Mouse (Mus musculus) Patski (cell line): ENCODE results near the gene Dpp10. TPM values are rescaled to one million over a fixed set of nuclear protein-coding genes. Genes with fewer than 3 reads are reported as not detected.

ENCODE experiments used
- ATAC-seq: fragments of 100-300 bp; one replicate; pipeline ENCODE4 v1.8.0; 2021
- CTCF ChIA-PET: fragments of 350-600 bp; sonication (Branson Sonifier 250); formaldehyde crosslinking; loops from one replicate; lab custom pipeline; 2022; ENCODE audit warnings: inconsistent platforms; lab: Charles Lee
- POLR2A ChIA-PET: fragments of 350-600 bp; sonication (Branson Sonifier 250); formaldehyde crosslinking; loops from one replicate; lab custom pipeline; 2022; ENCODE audit warnings: antibody characterized with exemption, inconsistent platforms; lab: Charles Lee
- DNase-seq: peaks from one replicate; pipeline ENCODE4 v3.0.0-alpha.2; 2011; ENCODE audit warnings: low read depth, low spot score
- H3K27me3 ChIP-seq: fragments of 371-371 bp; one replicate; pipeline ENCODE4 v1.5.1; 2021
- CTCF ChIP-seq: fragments of 100-300 bp; IDR thresholded peaks from one replicate; pipeline ENCODE4 v1.5.1; 2021
- in situ Hi-C: fragments of 300-500 bp; cut with MboI; formaldehyde crosslinking; loops from 3 replicates; pipeline ENCODE4 v1.11.1; 2018; ENCODE audit warnings: low pct_unique_long_range_greater_than_20kb, mixed read lengths
- polyA plus RNA-seq: library from polyadenylated mRNA; unstranded; gene quantifications from one replicate; pipeline ENCODE4 v1.2.3, GENCODE M21; 2021

The Dpp10 gene
- polyA plus RNA-seq, 1 experiment from 2014 or later, result under 0.01 TPM

DNA sequence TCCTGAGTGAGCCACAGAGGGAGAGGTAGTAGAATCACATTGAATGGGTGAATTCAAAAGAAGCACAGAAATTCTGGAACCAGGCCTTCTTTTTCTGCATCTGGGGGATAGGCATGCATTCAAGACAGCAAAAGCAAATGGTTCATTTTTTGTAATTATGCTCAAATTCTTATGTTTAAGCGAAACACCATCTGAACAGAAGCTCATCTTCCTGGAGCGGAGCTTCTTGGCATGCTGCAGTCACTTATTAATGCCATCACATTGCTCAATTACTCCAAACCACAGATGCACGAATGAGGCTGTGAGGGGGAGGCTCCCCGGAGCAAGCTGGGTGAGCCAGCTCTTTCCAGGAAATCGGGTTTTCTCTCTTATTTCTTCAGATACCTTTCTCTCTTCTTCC, 142.7 kb downstream of the Dpp10 start:
- ChIA-PET CTCF (no interaction called here), POLR2A (no interaction called here)
- H3K27me3 ChIP-seq, result no peaks in the 10 kb centered on the region
- ATAC-seq (no peak), DNase-seq (no peak)
- in situ Hi-C loops, result no loop called here
- TF ChIP-seq CTCF, result no peak

DNA sequence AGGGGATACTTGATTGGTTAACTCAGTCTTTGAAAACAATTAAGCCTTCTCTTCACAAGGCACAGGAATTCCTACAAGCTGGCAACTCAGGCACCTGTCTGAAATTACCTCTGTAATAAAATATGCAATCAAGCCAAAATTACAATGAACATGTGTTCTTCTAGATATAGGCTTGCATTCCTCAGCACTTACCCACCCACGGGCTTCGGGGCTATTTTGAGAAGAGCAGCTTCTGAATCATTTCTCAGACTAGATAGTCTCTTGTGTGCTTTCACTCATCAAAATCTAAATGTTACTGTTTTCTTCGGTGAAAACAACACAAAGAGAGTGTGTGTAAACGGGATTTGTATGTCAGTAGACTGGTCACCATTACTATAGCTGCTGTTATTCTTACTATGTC, 144.1 kb downstream of the Dpp10 start:
- no peaks in the 10 kb centered on the region for H3K27me3 ChIP-seq
- no peak for DNase-seq
- ChIA-PET CTCF (no interaction called here), POLR2A (no interaction called here)
- no peak for TF ChIP-seq CTCF
- in situ Hi-C loops, result no loop called here
- ATAC-seq, result no peak

DNA sequence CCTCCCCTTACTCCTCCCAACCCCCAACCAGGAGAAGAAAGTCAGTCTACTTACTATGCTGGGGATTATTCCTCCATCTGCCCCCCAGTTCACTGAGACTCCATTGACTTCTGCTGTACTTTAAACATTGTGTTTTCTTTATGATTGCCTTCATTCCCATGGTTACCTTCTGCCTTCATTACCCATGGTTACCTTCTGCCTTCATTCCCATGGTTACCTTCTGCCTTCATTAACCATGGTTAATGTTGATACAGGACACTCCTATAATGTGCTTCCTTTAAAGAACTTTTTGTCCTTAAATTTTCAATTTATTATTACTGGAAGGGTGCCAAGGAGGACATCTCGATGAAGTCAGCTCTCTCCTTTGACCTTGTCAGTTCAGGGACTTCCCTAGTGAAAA, 158.1 kb downstream of the Dpp10 start:
- CTCF ChIA-PET, result no interaction called here
- in situ Hi-C loops, result no loop called here
- POLR2A ChIA-PET, result no interaction called here
- ATAC-seq (no peak), DNase-seq (no peak)
- no peak for TF ChIP-seq CTCF
- no peaks in the 10 kb centered on the region for H3K27me3 ChIP-seq

DNA sequence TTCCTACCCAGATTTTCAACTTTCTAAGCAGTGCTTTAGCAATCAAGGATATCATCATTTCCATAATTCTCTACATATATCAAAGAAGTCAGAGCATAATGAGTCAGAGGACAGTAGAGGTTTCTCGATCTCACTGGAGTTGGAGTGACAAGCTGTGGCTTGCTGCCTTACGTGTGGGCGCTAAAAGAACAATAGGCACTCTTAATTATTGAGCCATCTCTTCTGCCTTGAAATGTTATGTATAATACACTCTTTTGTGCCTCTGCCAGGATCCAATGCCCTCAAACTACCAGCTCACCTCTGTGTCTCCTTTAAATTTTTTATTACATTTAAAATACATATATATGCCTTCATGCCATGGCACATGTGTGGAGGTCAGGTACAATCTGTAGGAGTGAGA, 198.5 kb downstream of the Dpp10 start:
- no peak for ATAC-seq
- in situ Hi-C loops, result no loop called here

DNA sequence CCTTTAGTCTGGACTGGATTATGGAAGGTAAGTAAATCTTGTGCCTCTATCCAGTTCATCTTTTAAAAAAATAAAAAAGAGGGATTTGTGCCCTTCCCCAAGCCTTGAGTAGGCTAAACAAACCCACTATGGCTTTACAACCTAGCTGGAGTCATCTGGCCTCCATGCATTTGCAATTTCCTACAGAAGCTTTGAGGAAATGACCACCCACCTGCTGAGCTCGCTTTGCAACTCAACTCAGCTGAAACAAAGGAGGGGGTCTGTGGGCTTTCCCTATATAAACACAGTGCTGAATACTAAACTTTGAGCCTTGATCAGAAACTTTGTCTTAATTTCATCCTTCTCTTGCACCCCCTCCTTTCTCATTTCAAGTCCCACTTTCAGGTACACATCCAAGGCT, 244.2 kb downstream of the Dpp10 start:
- ChIA-PET POLR2A (no interaction called here), CTCF (no interaction called here)
- no peak for ATAC-seq
- DNase-seq, result no peak
- TF ChIP-seq CTCF, result no peak
- in situ Hi-C loops, result no loop called here
- H3K27me3 ChIP-seq, result no peaks in the 10 kb centered on the region

More for the DNA sequence above, 198.5 kb downstream of the Dpp10 start:
- H3K27me3 ChIP-seq, result no peaks in the 10 kb centered on the region
- POLR2A ChIA-PET, result no interaction called here
- no peak for TF ChIP-seq CTCF
- no peak for DNase-seq
- CTCF ChIA-PET, result no interaction called here

DNA sequence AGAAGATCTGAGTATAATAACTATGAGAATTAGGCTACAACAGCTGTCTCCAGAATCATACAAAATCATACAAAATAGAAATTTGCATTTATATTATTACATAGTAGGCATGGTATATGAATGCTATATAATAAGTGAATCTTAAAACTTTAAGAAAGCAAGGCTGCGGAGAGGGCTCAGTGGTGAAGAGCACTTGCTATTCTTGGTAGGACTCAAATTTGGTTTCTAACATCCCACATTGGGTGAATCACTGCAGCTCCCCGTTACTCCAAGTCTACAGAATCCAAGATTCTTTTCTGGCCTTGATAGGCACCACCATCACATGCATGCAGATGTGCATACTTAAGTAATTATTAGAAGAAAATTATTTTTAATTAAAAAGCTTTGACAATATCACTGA, 279.8 kb downstream of the Dpp10 start:
- CTCF ChIA-PET, result interaction anchor here (0.8 kb wide), 1 partner anchor 18 kb away, joined by 3 read pairs; no protein-coding TSS in a partner anchor
- POLR2A ChIA-PET, result no interaction called here
- in situ Hi-C loops, result no loop called here
- no peak for TF ChIP-seq CTCF
- H3K27me3 ChIP-seq, result no peaks in the 10 kb centered on the region
- DNase-seq (no peak), ATAC-seq (no peak)

DNA sequence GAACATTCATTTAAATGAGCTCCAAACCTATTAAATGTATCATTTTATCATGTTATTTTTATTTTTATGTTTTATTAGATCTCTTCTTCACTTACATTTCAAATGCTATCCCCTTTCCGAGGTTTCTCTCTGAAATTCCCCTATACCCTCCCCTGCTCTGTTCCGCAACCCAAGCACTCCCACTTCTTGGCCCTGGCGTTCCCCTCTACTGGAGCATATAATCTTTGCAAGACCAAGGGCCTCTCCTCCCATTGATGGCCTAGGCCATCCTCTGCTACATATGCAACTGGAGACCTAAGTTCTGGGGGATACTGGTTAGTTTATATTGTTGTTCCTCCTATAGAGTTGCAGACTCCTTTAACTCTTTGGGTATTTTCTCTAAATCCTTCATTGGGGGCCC, 283.1 kb downstream of the Dpp10 start:
- in situ Hi-C loops, result no loop called here
- TF ChIP-seq CTCF, result no peak
- DNase-seq (no peak), ATAC-seq (no peak)
- POLR2A ChIA-PET, result no interaction called here
- H3K27me3 ChIP-seq, result no peaks in the 10 kb centered on the region
- CTCF ChIA-PET, result no interaction called here

DNA sequence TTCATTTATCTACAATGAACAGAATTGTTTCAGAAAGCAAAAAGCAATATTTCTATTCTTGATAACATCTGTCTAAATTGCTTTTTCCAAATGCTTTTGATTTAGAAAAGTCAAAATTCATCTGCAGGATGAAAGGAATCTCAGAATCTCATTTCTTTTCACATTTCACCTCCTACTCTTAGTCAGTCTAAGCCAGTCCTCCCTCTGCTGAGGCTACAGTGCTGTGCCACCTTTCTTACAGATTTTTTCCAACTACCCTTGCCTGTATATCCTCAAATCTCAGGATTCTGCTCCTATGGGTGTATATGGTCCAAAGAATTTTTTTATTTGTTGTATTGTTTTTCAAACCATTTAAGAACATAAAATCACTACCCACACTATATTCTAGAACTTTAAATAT, 289.3 kb downstream of the Dpp10 start:
- no peak for TF ChIP-seq CTCF
- ATAC-seq, result no peak
- in situ Hi-C loops, result no loop called here
- POLR2A ChIA-PET, result no interaction called here
- H3K27me3 ChIP-seq, result no peaks in the 10 kb centered on the region
- CTCF ChIA-PET, result no interaction called here
- no peak for DNase-seq

DNA sequence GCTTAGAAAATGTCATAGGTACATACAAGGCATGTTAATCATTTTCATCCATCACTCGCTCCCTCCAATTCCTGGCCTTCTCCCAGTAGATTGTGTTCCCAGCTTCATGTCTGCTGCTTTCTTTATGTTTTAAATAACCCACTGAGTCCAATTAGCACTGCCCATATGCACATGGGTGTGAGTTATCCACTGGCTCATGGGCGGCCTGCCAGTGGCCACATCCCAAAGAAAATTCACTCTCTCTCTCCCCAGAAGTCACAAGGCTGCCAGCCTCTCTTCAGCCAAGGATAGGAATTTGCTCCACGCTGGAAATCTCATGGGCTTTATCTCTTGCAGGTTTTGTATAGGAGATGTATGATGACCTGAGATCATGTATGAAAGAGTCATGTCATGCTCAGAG, 338.1 kb downstream of the Dpp10 start:
- ATAC-seq (no peak), DNase-seq (no peak)
- in situ Hi-C loops, result no loop called here
- ChIA-PET POLR2A (no interaction called here), CTCF (interaction anchor here (0.7 kb wide), 1 partner anchor 12 kb away, joined by 3 read pairs; no protein-coding TSS in a partner anchor)
- no peak for TF ChIP-seq CTCF
- no peaks in the 10 kb centered on the region for H3K27me3 ChIP-seq

DNA sequence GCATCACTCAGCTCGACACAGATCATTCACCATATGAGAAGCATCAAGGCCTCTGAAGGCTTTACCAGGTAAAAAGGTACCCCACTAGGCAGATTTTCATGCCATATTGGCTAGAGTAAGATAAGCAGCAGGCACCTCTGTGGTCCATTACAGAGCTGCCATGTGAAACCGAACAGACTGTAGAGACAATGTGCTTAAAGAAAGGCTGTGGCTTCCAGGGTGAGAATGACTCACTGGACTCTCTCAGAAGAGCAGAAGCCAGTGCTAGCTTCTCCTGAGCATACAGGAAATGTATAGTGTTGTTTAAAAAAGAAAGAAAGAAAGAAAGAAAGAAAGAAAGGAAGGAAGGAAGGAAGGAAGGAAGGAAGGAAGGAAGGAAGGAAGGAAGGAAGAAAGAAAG, 386.9 kb downstream of the Dpp10 start:
- ChIA-PET POLR2A (no interaction called here), CTCF (no interaction called here)
- ATAC-seq, result no peak
- TF ChIP-seq CTCF, result no peak
- in situ Hi-C loops, result no loop called here
- DNase-seq, result no peak
- no peaks in the 10 kb centered on the region for H3K27me3 ChIP-seq

DNA sequence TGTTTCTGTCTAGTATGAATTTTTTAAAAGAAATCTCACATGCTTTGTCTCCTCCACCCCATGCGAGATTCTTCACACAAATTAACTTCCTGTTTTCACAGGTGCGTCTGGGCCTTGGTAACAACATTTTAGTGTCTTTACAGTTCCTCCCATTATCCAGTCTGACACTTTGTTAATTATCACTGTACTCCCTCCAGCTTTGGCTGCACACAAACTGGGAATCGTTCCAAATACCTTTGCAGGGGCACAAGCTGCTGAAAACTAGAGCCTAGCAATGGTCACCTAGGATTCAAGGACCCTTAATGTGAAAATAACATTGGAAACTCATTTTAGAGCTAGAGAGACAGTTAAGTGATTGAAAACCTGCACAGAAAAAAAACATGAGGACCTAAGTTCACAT, 388.8 kb downstream of the Dpp10 start:
- ChIA-PET CTCF (no interaction called here), POLR2A (no interaction called here)
- DNase-seq (no peak), ATAC-seq (no peak)
- TF ChIP-seq CTCF, result no peak
- in situ Hi-C loops, result no loop called here
- no peaks in the 10 kb centered on the region for H3K27me3 ChIP-seq

DNA sequence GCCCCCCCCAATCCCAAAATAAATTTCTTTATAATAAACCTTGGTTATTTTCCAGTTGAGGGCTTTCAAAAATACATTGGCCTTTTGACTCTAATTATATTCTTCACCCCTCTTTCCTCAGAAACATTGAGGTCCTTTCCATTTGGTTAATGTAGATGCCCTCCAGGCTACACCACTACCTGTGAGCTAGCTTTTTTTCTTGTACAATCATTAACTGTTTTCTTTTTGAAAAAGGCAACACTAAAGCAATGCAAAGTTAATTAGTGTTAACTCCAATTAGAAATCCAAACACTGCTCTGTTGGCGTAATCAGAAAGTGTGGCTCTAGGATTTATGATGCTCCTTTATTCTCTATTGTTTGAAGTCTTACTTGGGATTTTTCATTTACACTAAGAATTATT, 407.5 kb downstream of the Dpp10 start:
- POLR2A ChIA-PET, result no interaction called here
- TF ChIP-seq CTCF, result no peak
- no peak for DNase-seq
- CTCF ChIA-PET, result no interaction called here
- in situ Hi-C loops, result no loop called here
- no peak for ATAC-seq
- no peaks in the 10 kb centered on the region for H3K27me3 ChIP-seq
